Comparison of ENCODE assay signal across 8 mouse cellular contexts in the genomic region with DNA sequence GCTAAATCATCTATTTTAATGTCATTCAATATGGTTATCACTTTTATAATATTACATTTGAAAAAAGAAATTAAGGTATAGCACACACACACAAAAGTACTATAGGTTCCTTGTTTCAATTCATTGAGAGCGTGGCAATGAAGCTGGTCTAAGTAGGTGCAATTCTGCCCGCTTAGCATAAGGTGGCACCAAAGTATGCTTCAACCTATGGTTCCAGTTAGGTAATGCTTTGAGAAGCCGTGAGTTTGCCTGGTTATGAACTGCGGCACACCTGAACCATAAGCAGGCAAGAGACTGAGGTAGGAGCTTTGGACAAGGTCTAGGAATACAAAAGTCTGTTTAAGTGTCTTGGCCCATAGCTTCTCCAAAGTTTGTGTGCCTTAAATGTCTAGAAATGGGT.
A peak's percentile ranks its signal among the peaks of the same experiment; 100 is the strongest.
DNase-seq lines count a peak whose midpoint lies in the region; ATAC-seq lines count a peak whose summit lies in the region.

No protein-coding gene starts in this region.

- no peaks in the 10 kb centered on the region for H3K36me3 ChIP-seq in midbrain, embryonic 15.5 days (replicated peaks)

- H3K27me3 ChIP-seq in midbrain, embryonic 15.5 days (replicated peaks): no peaks in the 10 kb centered on the region

- H3K4me2 ChIP-seq in midbrain, embryonic 15.5 days: no peak overlapping the region

- H3K27ac ChIP-seq in midbrain, embryonic 15.5 days: no peak overlapping the region

- H3K9ac ChIP-seq in midbrain, embryonic 15.5 days: no peak overlapping the region

- no peaks in the 10 kb centered on the region for H3K9me3 ChIP-seq in midbrain, embryonic 15.5 days

- DNase-seq in adrenal gland, adult 2 months: peak; percentile 7
- DNase-seq in adrenal gland, adult 8-10 months: no peak
- DNase-seq in 3T3-L1 (ENCODE audit: low read depth, low spot score): peak; percentile 61
- DNase-seq in c-Kit-positive CD71-negative TER-119-negative erythroid progenitor cells, embryonic 14.5 days (ENCODE audit: low read depth): peak; percentile 34
- peak; percentile 38 for DNase-seq in forelimb bud, embryonic 11.5 days (ENCODE audit: low read depth, low spot score)
- DNase-seq in layer of hippocampus, adult 8-10 months (ENCODE audit: low spot score in 2 of 2): peak; percentile 8 to 15
- DNase-seq in thymus, postnatal 14 days: peak; percentile 51

- H3K4me3 ChIP-seq in midbrain, embryonic 15.5 days: no peak overlapping the region

- WGBS in midbrain, embryonic 15.5 days: 22% methylated on average over 4 of the region's 4 CpGs

- H3K4me1 ChIP-seq in midbrain, embryonic 15.5 days: no peaks in the 10 kb centered on the region

- ATAC-seq in midbrain, embryonic 15.5 days (replicated peaks): peak; percentile 96
